Mouse (Mus musculus) CH12.LX (cell line): ENCODE results near the gene Smim10l1. TPM values are rescaled to one million over a fixed set of nuclear protein-coding genes. Genes with fewer than 3 reads are reported as not detected.

ENCODE experiments used
- DNase-seq: peaks from one replicate; pipeline ENCODE4 v3.0.0-alpha.2; 2013; ENCODE audit errors: extremely low read depth
- H3K27ac ChIP-seq: 2 replicates; pipeline ENCODE4 v1.5.1; 2012; ENCODE audit warnings: low read depth, mild to moderate bottlenecking, control low read depth, moderate library complexity; ENCODE audit not compliant: insufficient read depth
- H3K27me3 ChIP-seq: replicated peaks from 2 replicates; pipeline ENCODE3; 2012; ENCODE audit warnings: inconsistent platforms
- H3K36me3 ChIP-seq, 2 experiments: replicated peaks in 1 of 2; 2 replicates each; pipeline versions ENCODE3 to v1.6.1; 2012; ENCODE audit warnings: inconsistent platforms in 1 of 2, low read length in 1 of 2, mild to moderate bottlenecking in 1 of 2, mixed read lengths in 1 of 2, moderate library complexity in 1 of 2; ENCODE audit not compliant: control insufficient read depth in 1 of 2, insufficient read depth in 1 of 2
- H3K4me1 ChIP-seq, 2 experiments: 2 replicates each; pipeline ENCODE4 v1.6.1; 2012; ENCODE audit warnings: inconsistent platforms in 1 of 2, moderate library complexity in 1 of 2; ENCODE audit not compliant: insufficient read depth in 2 of 2, control insufficient read depth in 1 of 2
- H3K4me2 ChIP-seq: 2 replicates; pipeline ENCODE4 v1.6.1; 2012; ENCODE audit warnings: low read depth, mild to moderate bottlenecking, control low read depth; ENCODE audit not compliant: poor library complexity, insufficient read depth, severe bottlenecking
- H3K4me3 ChIP-seq, 3 experiments: fragments of 150-350 bp in 1 of 3; sonication (generic) in 1 of 3; replicated peaks in 1 of 3; 2 replicates each; pipeline versions ENCODE3 to v1.5.1; 2011 to 2012; ENCODE audit warnings: low read depth in 2 of 3, low read length in 2 of 3, mild to moderate bottlenecking in 2 of 3, moderate library complexity in 2 of 3, control low read depth in 1 of 3, improper control_type of control experiment in 1 of 3, inconsistent platforms in 1 of 3, mixed read lengths in 1 of 3; ENCODE audit not compliant: poor library complexity in 1 of 3
- H3K79me2 ChIP-seq: replicated peaks from 2 replicates; pipeline ENCODE4 v1.6.1; 2012; ENCODE audit warnings: mild to moderate bottlenecking, moderate library complexity; ENCODE audit not compliant: control insufficient read depth, poor library complexity, insufficient read depth, severe bottlenecking; ENCODE audit errors: extremely low read depth
- H3K9ac ChIP-seq: 2 replicates; pipeline ENCODE4 v1.6.1; 2012; ENCODE audit warnings: low read depth, mild to moderate bottlenecking, control low read depth, moderate library complexity; ENCODE audit not compliant: insufficient read depth
- H3K9me3 ChIP-seq: replicated peaks from 2 replicates; pipeline ENCODE3; 2012; ENCODE audit warnings: low read length, inconsistent platforms, mixed read lengths
- BHLHE40 ChIP-seq: IDR thresholded peaks from 2 replicates; pipeline ENCODE4 v1.6.1; 2011; ENCODE audit warnings: mild to moderate bottlenecking, low read depth, low read length, improper control_type of control experiment
- CTCF ChIP-seq, 2 experiments: IDR thresholded peaks in 1 of 2; conservative IDR thresholded peaks in 1 of 2; 2 replicates each; pipeline ENCODE4 v1.5.1; 2011 to 2012; ENCODE audit warnings: low read depth in 2 of 2, low read length in 2 of 2, improper control_type of control experiment in 1 of 2, inconsistent platforms in 1 of 2, mild to moderate bottlenecking in 1 of 2, moderate library complexity in 1 of 2
- ELF1 ChIP-seq: IDR thresholded peaks from 2 replicates; pipeline ENCODE4 v1.6.1; 2014; ENCODE audit warnings: low read depth, mild to moderate bottlenecking, inconsistent platforms, low read length, improper control_type of control experiment
- EP300 ChIP-seq: IDR thresholded peaks from 2 replicates; pipeline ENCODE4 v1.6.1; 2011; ENCODE audit warnings: low read length, improper control_type of control experiment
- GABPA ChIP-seq: IDR thresholded peaks from 2 replicates; pipeline ENCODE4 v1.6.1; 2012; ENCODE audit warnings: low read depth, low read length, improper control_type of control experiment, inconsistent platforms; ENCODE audit not compliant: insufficient replicate concordance
- HCFC1 ChIP-seq: IDR thresholded peaks from 2 replicates; pipeline ENCODE4 v1.6.1; 2012; ENCODE audit warnings: low read depth, mild to moderate bottlenecking, inconsistent platforms, low read length, improper control_type of control experiment
- JUN ChIP-seq: IDR thresholded peaks from 2 replicates; pipeline ENCODE4 v1.6.1; 2011; ENCODE audit warnings: low read depth, mild to moderate bottlenecking, low read length, improper control_type of control experiment, moderate library complexity; ENCODE audit not compliant: insufficient read depth
- JUND ChIP-seq: conservative IDR thresholded peaks from 2 replicates; pipeline ENCODE4 v1.6.1; 2011; ENCODE audit warnings: low read depth, low read length, improper control_type of control experiment
- MAFK ChIP-seq: IDR thresholded peaks from 2 replicates; pipeline ENCODE4 v1.6.1; 2011; ENCODE audit warnings: low read length, improper control_type of control experiment; ENCODE audit not compliant: insufficient replicate concordance
- MEF2A ChIP-seq: IDR thresholded peaks from 2 replicates; pipeline ENCODE4 v1.6.1; 2014; ENCODE audit warnings: low read depth, mild to moderate bottlenecking, inconsistent platforms, low read length, improper control_type of control experiment, borderline replicate concordance
- MYC ChIP-seq: IDR thresholded peaks from 2 replicates; pipeline ENCODE4 v1.6.1; 2011; ENCODE audit warnings: low read depth, mild to moderate bottlenecking, improper control_type of control experiment, low read length
- NELFE ChIP-seq: IDR thresholded peaks from 2 replicates; pipeline ENCODE4 v1.6.1; 2011; ENCODE audit warnings: low read depth, low read length, improper control_type of control experiment
- POLR2A ChIP-seq: IDR thresholded peaks from 2 replicates; pipeline ENCODE4 v1.6.1; 2011; ENCODE audit warnings: low read depth, mild to moderate bottlenecking, improper control_type of control experiment, low read length
- RAD21 ChIP-seq: IDR thresholded peaks from 2 replicates; pipeline ENCODE4 v1.6.1; 2011; ENCODE audit warnings: low read depth, mild to moderate bottlenecking, low read length, improper control_type of control experiment, moderate library complexity
- RCOR1 ChIP-seq: conservative IDR thresholded peaks from 2 replicates; pipeline ENCODE4 v1.6.1; 2012; ENCODE audit warnings: low read depth, mild to moderate bottlenecking, inconsistent platforms, low read length, improper control_type of control experiment
- TBP ChIP-seq: conservative IDR thresholded peaks from 2 replicates; pipeline ENCODE4 v1.6.1; 2011; ENCODE audit warnings: low read depth, low read length, improper control_type of control experiment
- USF1 ChIP-seq: IDR thresholded peaks from 2 replicates; pipeline ENCODE4 v1.6.1; 2014; ENCODE audit warnings: low read depth, mild to moderate bottlenecking, inconsistent platforms, low read length, improper control_type of control experiment
- USF2 ChIP-seq: conservative IDR thresholded peaks from 2 replicates; pipeline ENCODE4 v1.6.1; 2011; ENCODE audit warnings: low read depth, low read length, improper control_type of control experiment
- ZKSCAN1 ChIP-seq: IDR thresholded peaks from 2 replicates; pipeline ENCODE4 v1.6.1; 2012; ENCODE audit warnings: low read depth, inconsistent platforms, low read length, improper control_type of control experiment, borderline replicate concordance
- ZMIZ1 ChIP-seq: IDR thresholded peaks from 2 replicates; pipeline ENCODE4 v1.6.1; 2012; ENCODE audit warnings: low read depth, mild to moderate bottlenecking, inconsistent platforms, low read length, improper control_type of control experiment
- ZNF384 ChIP-seq: IDR thresholded peaks from 2 replicates; pipeline ENCODE4 v1.6.1; 2012; ENCODE audit warnings: low read depth, low read length, improper control_type of control experiment, inconsistent platforms
- dilution Hi-C: fragments of 300-500 bp; cut with MboI; formaldehyde crosslinking; loops from 2 replicates; pipeline ENCODE4 v1.14.3; 2020; ENCODE audit warnings: low sequenced_read_pairs; ENCODE audit not compliant: extremely low pct_unique_long_range_greater_than_20kb, extremely low pct_ligation_motif_present
- in situ Hi-C: fragments of 300-500 bp; cut with MboI; formaldehyde crosslinking; loops from 3 replicates; pipeline ENCODE4 v1.14.3; 2019; ENCODE audit warnings: low sequenced_read_pairs, low pct_ligation_motif_present, low pct_unique_long_range_greater_than_20kb, mixed read lengths
- polyA plus RNA-seq: library from polyadenylated mRNA; unstranded; fragments of >175 nt; gene quantifications from 2 replicates; pipeline ENCODE4 v1.2.1, GENCODE M21; 2012; ENCODE audit warnings: low read depth; ENCODE audit not compliant: insufficient read length
- total RNA-seq, 2 experiments: library from RNA; depleted of rRNA; stranded (reverse); fragments of 300-350 nt in 1 of 2; fragments of >200 nt in 1 of 2; gene quantifications; 2 replicates each; pipeline ENCODE4 v1.2.3; 2012 to 2014

Gene Smim10l1
- 29.1 and 33.3 TPM in 2 replicates for total RNA-seq (2012; rRNA removed)
- 60.3 and 65.5 TPM in 2 replicates for total RNA-seq (2014; rRNA removed)
- polyA plus RNA-seq = 33.7 and 40.6 TPM in 2 replicates

GRCm38 (mm10) chr6:133104609-133104921, at the start of gene Smim10l1:
TSS of gene Smim10l1 (plus strand) at chr6:133104909.
- Histone ChIP-seq H3K9me3 (no peaks in the 10 kb centered on the region), H3K4me1 (peaks cover 0 to 5% of the 10 kb centered on the region in 2 experiments; a peak in 2 of 4 replicates), H3K27me3 (no peaks in the 10 kb centered on the region), H3K36me3 (peaks cover 0 to 13% of the 10 kb centered on the region in 2 experiments), H3K27ac (peak within 1 kb of the TSS; percentile 95), H3K4me3 (peak within 1 kb of the TSS; percentile 81 to 93 (median 89)), H3K9ac (peak within 1 kb of the TSS; percentile 74), H3K4me2 (0 out of 2 replicates have a peak within 1 kb of the TSS, but pooled peaks have one; percentile 67), H3K79me2 (peaks cover 10% of the 10 kb centered on the region)
- TF ChIP-seq MAFK (no peak), ZNF384 (no peak), RCOR1 (no peak), TBP (no peak), USF1 (no peak), ZMIZ1 (peak; percentile 7; the same call in 1 of the 2 replicates)
- DNase-seq = no peak
- dilution Hi-C loops = no loop called here
- in situ Hi-C loops = no loop called here

GRCm38 (mm10) chr6:133055716-133056115, 49.0 kb upstream of the Smim10l1 start, which contains the start of gene Tas2r140:
TSS of gene Tas2r140 (minus strand) at chr6:133055816.
- Histone ChIP-seq H3K27ac (no peak within 1 kb of the TSS), H3K9ac (no peak within 1 kb of the TSS), H3K4me1 (no peaks in the 10 kb centered on the region), H3K4me2 (no peak within 1 kb of the TSS), H3K27me3 (peaks cover 5% of the 10 kb centered on the region), H3K36me3 (no peaks in the 10 kb centered on the region), H3K79me2 (no peaks in the 10 kb centered on the region), H3K9me3 (no peaks in the 10 kb centered on the region), H3K4me3 (no peak within 1 kb of the TSS)
- dilution Hi-C loops (no loop called here), in situ Hi-C loops (no loop called here)
- no peak for DNase-seq
- TF ChIP-seq ELF1 (no peak), TBP (no peak), RCOR1 (no peak)

- Histone ChIP-seq H3K4me3 (no peak overlapping the region), H3K27ac (no peak overlapping the region), H3K36me3 (no peaks in the 10 kb centered on the region), H3K9ac (no peak overlapping the region), H3K27me3 (no peaks in the 10 kb centered on the region), H3K4me2 (no peak overlapping the region), H3K4me1 (no peaks in the 10 kb centered on the region; a peak in 1 of 4 replicates), H3K79me2 (no peaks in the 10 kb centered on the region), H3K9me3 (no peaks in the 10 kb centered on the region)
- DNase-seq = no peak
- in situ Hi-C loops (no loop called here), dilution Hi-C loops (no loop called here)
- TF ChIP-seq NELFE = no peak
- no peak for TF ChIP-seq MEF2A
- no peak for TF ChIP-seq POLR2A
- no peak for TF ChIP-seq RAD21
- TF ChIP-seq ELF1 = no peak
- no peak for TF ChIP-seq MYC
- TF ChIP-seq HCFC1 = no peak
- TF ChIP-seq JUND = no peak
- no peak for TF ChIP-seq EP300
- no peak for TF ChIP-seq JUN
- no peak for TF ChIP-seq TBP
- TF ChIP-seq CTCF (conservative IDR thresholded peaks at IDR 0.05 in 1 of 2, IDR thresholded peaks at IDR 0.05 in 1 of 2; ENCODE audit: low read depth in 2 of 2, low read length in 2 of 2) = no peak
- TF ChIP-seq ZKSCAN1 = no peak
- TF ChIP-seq BHLHE40 = no peak
- TF ChIP-seq USF2 = no peak
- no peak for TF ChIP-seq GABPA
- TF ChIP-seq, all 38 proteins: peak for 0
Observed at GRCm38 (mm10) chr6:133092226-133092625, 12.5 kb upstream of the Smim10l1 start.
